In genomic region chr3:52766841-52767240, GRCm38 (mm10) we compare ENCODE assay signal across 10 mouse cellular contexts.
DNase-seq lines count a peak whose midpoint lies in the region; ATAC-seq lines count a peak whose summit lies in the region.
"Had no signal": no experiment of that assay in that cellular context is flagged by ENCODE, and none has a peak within 500 bp of the region (broad histone marks: within the 10 kb centered on the region; RNA-seq: fewer than 3 reads in every experiment).

No protein-coding gene starts in this region.

- peak overlapping the region; percentile 11; the same call in 1 of the 2 replicates for H3K4me2 ChIP-seq in limb, embryonic 13.5 days (replicated peaks)
- no peak overlapping the region for H3K4me2 ChIP-seq in forebrain, embryonic 15.5 days (replicated peaks)
- H3K4me2 ChIP-seq: lung, embryonic 14.5 days had no signal

- no peaks in the 10 kb centered on the region for H3K36me3 ChIP-seq in limb, embryonic 13.5 days
- H3K36me3 ChIP-seq in limb, embryonic 10.5 days = no peaks in the 10 kb centered on the region
- no peaks in the 10 kb centered on the region for H3K36me3 ChIP-seq in forebrain, embryonic 15.5 days

- peak; percentile 13 to 42 for DNase-seq in frontal cortex, postnatal 36 days (ENCODE audit: low spot score in 2 of 2)
- no peak for DNase-seq in frontal cortex, postnatal 14 days (ENCODE audit: low spot score in 2 of 2)
- no peak for DNase-seq in limb, embryonic 10.5 days (ENCODE audit: low spot score)
- DNase-seq in left cerebral cortex, adult 9 months (ENCODE audit: low spot score in 2 of 2) = peak; percentile 18 to 39
- DNase-seq in lung, postnatal 25 days (ENCODE audit: low spot score) = no peak
- DNase-seq in urinary bladder, postnatal 4 days (ENCODE audit: low spot score in 2 of 2) = no peak
- DNase-seq: thymus, postnatal 25 days had no signal

- 51% methylated on average over 5 of the region's 5 CpGs for WGBS in limb, embryonic 13.5 days
- WGBS in limb, embryonic 10.5 days = 75% methylated on average over 5 of the region's 5 CpGs
- 16% methylated on average over 5 of the region's 5 CpGs for WGBS in forebrain, embryonic 15.5 days

- no peak overlapping the region for H3K27ac ChIP-seq in limb, embryonic 13.5 days
- no peak overlapping the region; the same call in 1 of the 2 replicates for H3K27ac ChIP-seq in limb, embryonic 10.5 days
- peak overlapping the region; percentile 16; the same call in 1 of the 2 replicates for H3K27ac ChIP-seq in forebrain, embryonic 15.5 days (replicated peaks)

- H3K9ac ChIP-seq in limb, embryonic 13.5 days = no peak overlapping the region
- no peak overlapping the region for H3K9ac ChIP-seq in forebrain, embryonic 15.5 days (replicated peaks)
- H3K9ac ChIP-seq: lung, embryonic 14.5 days had no signal

- no peak overlapping the region for H3K4me3 ChIP-seq in limb, embryonic 13.5 days
- no peak overlapping the region for H3K4me3 ChIP-seq in limb, embryonic 10.5 days
- no peak overlapping the region for H3K4me3 ChIP-seq in forebrain, embryonic 15.5 days

- no peaks in the 10 kb centered on the region for H3K9me3 ChIP-seq in limb, embryonic 13.5 days
- no peaks in the 10 kb centered on the region for H3K9me3 ChIP-seq in limb, embryonic 10.5 days (replicated peaks)
- no peaks in the 10 kb centered on the region for H3K9me3 ChIP-seq in forebrain, embryonic 15.5 days

- H3K4me1 ChIP-seq in limb, embryonic 13.5 days = peaks cover 12% of the 10 kb centered on the region
- H3K4me1 ChIP-seq in limb, embryonic 10.5 days = peaks cover 9% of the 10 kb centered on the region
- H3K4me1 ChIP-seq in forebrain, embryonic 15.5 days = peaks cover 15% of the 10 kb centered on the region

- no peak for ATAC-seq in limb, embryonic 13.5 days (ENCODE audit: low FRiP score, low read depth)
- peak; percentile 85 for ATAC-seq in forebrain, embryonic 15.5 days (replicated peaks)

- peaks cover 5% of the 10 kb centered on the region; the same call in 1 of the 2 replicates for H3K27me3 ChIP-seq in limb, embryonic 13.5 days
- no peaks in the 10 kb centered on the region for H3K27me3 ChIP-seq in limb, embryonic 10.5 days (ENCODE audit: low read depth, poor library complexity, severe bottlenecking)
- no peaks in the 10 kb centered on the region for H3K27me3 ChIP-seq in forebrain, embryonic 15.5 days

Comparison
In these comparisons a context has a peak if more than half of its experiments do, and no peak if none do; other contexts are left out.
1. DNase-seq: peak in frontal cortex, postnatal 36 days (2 of 2) and left cerebral cortex, adult 9 months (2 of 2); none in frontal cortex, postnatal 14 days (0 of 2), limb, embryonic 10.5 days (single experiment), lung, postnatal 25 days (single experiment) and urinary bladder, postnatal 4 days (0 of 2).